Mouse (Mus musculus) gastrocnemius, postnatal 10 days (tissue): ENCODE data around the gene Emsy. TPM values are rescaled to one million over a fixed set of nuclear protein-coding genes. Genes with fewer than 3 reads are reported as not detected.

Experiments
- DNase-seq: peaks from one replicate; pipeline ENCODE4 v3.0.0; 2021; ENCODE audit warnings: mixed read lengths
- long read RNA-seq, 2 experiments: library from polyadenylated mRNA; stranded (forward); transcript quantifications; one replicate each; pipeline ENCODE4 v2.0.0; 2021
- total RNA-seq, 2 experiments: library from RNA; stranded (reverse); gene quantifications; 2 replicates each; pipeline ENCODE4 v1.2.3; 2021

Emsy gene
- total RNA-seq: 10 to 100 TPM; 18.4 to 26.6 TPM
- long read RNA-seq, experiment 1, partial matches to known transcripts: 1 of 14 reads
- long read RNA-seq, experiment 1, other reads (novel, unspliced or antisense): 13 of 14 reads
- long read RNA-seq, experiment 2, full-length matches to known transcripts: 1 of 3 reads
- long read RNA-seq, experiment 2, partial matches to known transcripts: 0 of 3 reads
- long read RNA-seq, experiment 2, other reads (novel, unspliced or antisense): 2 of 3 reads

GRCm38 (mm10) chr7:98656531-98657221 is at the start of gene Emsy:
Gene Emsy, minus strand, starts transcription at chr7:98656783.
- DNase-seq: peak; percentile 84

GRCm38 (mm10) chr7:98704276-98704675 is 47.7 kb upstream of the Emsy start:
- no peak for DNase-seq

- DNase-seq: peak; percentile 33
These were observed 46.8 kb upstream of the Emsy start for GRCm38 (mm10) chr7:98703365-98703881.

- DNase-seq: peak; percentile 99
These were observed 46.0 kb upstream of the Emsy start, which contains the start of gene Thap12 for GRCm38 (mm10) chr7:98702283-98703240. Gene Thap12, plus strand, starts transcription at chr7:98703103.

GRCm38 (mm10) chr7:98701771-98702170 is 45.2 kb upstream of the Emsy start:
- DNase-seq: no peak

- no peak for DNase-seq
These were observed 42.0 kb upstream of the Emsy start for GRCm38 (mm10) chr7:98698590-98698989.

GRCm38 (mm10) chr7:98698041-98698440 is 41.5 kb upstream of the Emsy start:
- no peak for DNase-seq

- DNase-seq: no peak
These were observed 40.9 kb upstream of the Emsy start for GRCm38 (mm10) chr7:98697496-98697895.

- no peak for DNase-seq
These were observed 37.5 kb upstream of the Emsy start for GRCm38 (mm10) chr7:98694046-98694445.

- peak; percentile 51 for DNase-seq
These were observed 36.4 kb upstream of the Emsy start for GRCm38 (mm10) chr7:98692761-98693546.

GRCm38 (mm10) chr7:98690831-98691230 is 34.2 kb upstream of the Emsy start:
- DNase-seq: no peak

- DNase-seq: no peak
These were observed 33.5 kb upstream of the Emsy start for GRCm38 (mm10) chr7:98690126-98690525.

- peak; percentile 45 for DNase-seq
These were observed 29.3 kb upstream of the Emsy start for GRCm38 (mm10) chr7:98685895-98686294.

GRCm38 (mm10) chr7:98682821-98683220 is 26.2 kb upstream of the Emsy start:
- no peak for DNase-seq

GRCm38 (mm10) chr7:98680691-98681090 is 24.1 kb upstream of the Emsy start:
- DNase-seq: no peak

GRCm38 (mm10) chr7:98678441-98678840 is 21.9 kb upstream of the Emsy start:
- DNase-seq: no peak

- DNase-seq: no peak
These were observed 20.9 kb upstream of the Emsy start for GRCm38 (mm10) chr7:98677511-98677910.

GRCm38 (mm10) chr7:98674344-98674743 is 17.8 kb upstream of the Emsy start:
- DNase-seq: no peak

- DNase-seq: peak; percentile 50
These were observed 15.8 kb upstream of the Emsy start for GRCm38 (mm10) chr7:98672241-98672955.

GRCm38 (mm10) chr7:98671416-98671815 is 14.8 kb upstream of the Emsy start:
- no peak for DNase-seq

GRCm38 (mm10) chr7:98670831-98671230 is 14.2 kb upstream of the Emsy start:
- no peak for DNase-seq
